Mouse (Mus musculus) central nervous system, embryonic 14 days (tissue): ENCODE results near the gene Zfp526. TPM values are rescaled to one million over a fixed set of nuclear protein-coding genes. Genes with fewer than 3 reads are reported as not detected.

Source experiments
- polyA plus RNA-seq: library from polyadenylated mRNA; depleted of rRNA; stranded (reverse); fragments of >200 nt; gene quantifications from 2 replicates; pipeline ENCODE4 v1.2.3, GENCODE M21; 2012; rRNA removed

The Zfp526 gene
- 8.8 and 9.1 TPM in 2 replicates for polyA plus RNA-seq

GRCm38 (mm10) chr7:25221102-25221883, at the start of gene Zfp526:
Zfp526 (plus strand) TSS chr7:25221425.

GRCm38 (mm10) chr7:25179606-25180161, 41.5 kb upstream of the Zfp526 start, which contains the start of gene Pou2f2:
Pou2f2 (minus strand) TSS chr7:25179726.

GRCm38 (mm10) chr7:25220457-25221101, 646 bp upstream of the Zfp526 start, which contains the start of gene Dedd2:
Dedd2 (minus strand) TSS chr7:25220615.

DNA sequence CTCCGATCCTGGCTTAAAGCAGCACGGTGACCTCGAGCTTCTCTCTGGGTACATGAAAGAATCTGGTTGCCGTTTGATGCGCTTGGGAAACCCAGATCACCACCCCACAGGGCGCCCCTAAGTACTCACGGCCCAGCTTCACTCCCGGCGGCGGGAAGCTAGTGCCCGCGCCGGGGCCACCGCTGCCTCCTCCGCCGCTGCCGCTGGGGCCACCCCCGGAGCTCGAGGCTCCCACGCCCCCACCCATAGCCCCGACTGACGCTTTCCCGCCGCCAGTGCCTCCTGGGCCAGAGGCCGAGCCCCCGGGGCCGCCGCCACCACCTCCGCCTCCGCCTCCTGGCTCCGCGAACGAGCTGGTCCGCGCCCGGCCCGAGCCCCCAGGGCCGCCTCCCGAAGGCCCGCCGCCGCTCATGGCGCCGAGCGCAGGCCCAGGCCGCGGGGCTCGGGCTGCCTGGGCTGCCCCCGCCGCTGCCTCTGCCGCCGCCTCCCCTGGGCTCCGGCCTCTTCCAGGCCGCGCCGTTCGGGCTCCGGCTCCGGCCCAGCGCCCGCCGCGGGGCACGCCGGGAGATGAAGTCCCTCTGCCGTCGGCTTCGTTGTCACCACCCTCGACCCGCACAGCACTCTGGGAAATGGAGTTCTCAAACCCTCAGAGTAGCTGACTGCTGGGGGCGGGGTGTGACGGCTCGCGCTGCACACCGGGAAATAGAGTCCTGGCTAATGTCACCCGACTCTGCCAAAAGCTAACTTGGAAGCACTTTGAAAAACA, 16.2 kb downstream of the Zfp526 start, which contains the start of gene Gsk3a:
TSS of gene Gsk3a (minus strand) at position 603 of the 766 bp plus-strand sequence.

DNA sequence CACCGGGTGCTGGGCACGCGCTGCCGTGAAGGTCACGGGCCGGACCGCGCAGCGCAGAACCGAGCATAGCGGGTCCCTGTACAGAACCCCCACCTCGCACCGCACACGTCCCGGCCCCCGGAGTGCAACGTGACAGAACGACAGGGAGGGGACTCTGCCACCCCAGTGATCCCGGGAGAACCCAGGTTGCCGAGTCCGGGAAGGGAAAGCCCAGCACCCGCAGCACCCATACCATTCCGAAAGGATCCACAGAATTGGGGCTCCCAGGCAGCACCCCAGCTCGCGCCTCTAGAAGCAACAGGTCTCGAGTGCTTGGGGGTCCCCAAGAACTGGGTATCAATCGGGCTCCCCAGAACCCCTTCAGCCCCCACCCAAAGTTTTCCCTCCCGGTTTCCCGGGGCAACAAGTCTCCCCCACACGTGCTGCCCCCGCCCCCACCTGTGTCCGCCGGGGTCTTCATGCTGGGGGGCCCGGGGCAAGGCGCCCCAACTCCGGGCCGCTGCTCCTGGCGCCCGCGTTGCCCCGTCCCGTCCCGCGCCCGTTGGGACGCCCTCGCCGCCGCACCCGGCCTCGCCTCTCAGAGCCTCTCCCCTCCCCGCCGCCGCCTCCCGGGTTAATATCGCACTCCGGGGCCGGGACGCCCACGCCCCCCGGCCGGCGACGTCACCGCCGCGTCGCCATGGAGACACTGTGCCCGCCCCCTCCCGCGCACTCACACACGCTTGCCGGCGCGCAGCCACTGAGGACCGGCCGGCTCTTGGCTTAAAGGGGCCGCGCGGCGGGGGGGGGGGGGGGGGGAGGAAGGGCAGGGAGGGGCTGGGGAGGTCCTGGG, 29.1 kb downstream of the Zfp526 start, which contains the start of gene Erf:
TSS of gene Erf (minus strand) at position 621 of the 832 bp plus-strand sequence.

GRCm38 (mm10) chr7:25267301-25267750, 46.1 kb downstream of the Zfp526 start, which contains the start of gene Cic:
Cic (plus strand) TSS chr7:25267704.

Other genes with a start within 250 kb of the Zfp526 start
- 197 and 219 TPM in 2 replicates for gene Rabac1, start 248.7 kb upstream of the Zfp526 start, polyA plus RNA-seq
- gene Atp1a3, start 215.5 kb upstream of the Zfp526 start, polyA plus RNA-seq = 185 and 206 TPM in 2 replicates
- 120 and 130 TPM in 2 replicates for gene Grik5, start 149.1 kb upstream of the Zfp526 start, polyA plus RNA-seq
- 36.7 and 37.7 TPM in 2 replicates for gene Zfp574, start 148.9 kb upstream of the Zfp526 start, polyA plus RNA-seq
- 37.3 and 37.7 TPM in 2 replicates for gene Pou2f2, start 41.7 kb upstream of the Zfp526 start, polyA plus RNA-seq
- gene Dedd2, start 810 bp upstream of the Zfp526 start, polyA plus RNA-seq = 14.1 and 16.0 TPM in 2 replicates
- 199 and 203 TPM in 2 replicates for gene Gsk3a, start 16.4 kb downstream of the Zfp526 start, polyA plus RNA-seq
- 28.3 and 33.7 TPM in 2 replicates for gene Erf, start 29.3 kb downstream of the Zfp526 start, polyA plus RNA-seq
- gene Cic, start 46.3 kb downstream of the Zfp526 start, polyA plus RNA-seq = 144 and 151 TPM in 2 replicates
- gene Pafah1b3, start 76.6 kb downstream of the Zfp526 start, polyA plus RNA-seq = 586 and 600 TPM in 2 replicates
- gene Prr19, start 80.0 kb downstream of the Zfp526 start, polyA plus RNA-seq = 1.3 and 2.1 TPM in 2 replicates
- 122 and 148 TPM in 2 replicates for gene Tmem145, start 84.7 kb downstream of the Zfp526 start, polyA plus RNA-seq
- 45.9 and 47.2 TPM in 2 replicates for gene Megf8, start 95.7 kb downstream of the Zfp526 start, polyA plus RNA-seq
- gene Cnfn, start 148.3 kb downstream of the Zfp526 start, polyA plus RNA-seq = 0.11 TPM in 1 of 2 replicates, not detected in the other
- 11.5 and 12.0 TPM in 2 replicates for gene Lipe, start 177.3 kb downstream of the Zfp526 start, polyA plus RNA-seq
- gene Cxcl17, start 191.5 kb downstream of the Zfp526 start, polyA plus RNA-seq = 0.10 TPM in 1 of 2 replicates, not detected in the other